20 mouse cellular contexts compared by ENCODE assay signal in genomic region chr12:12520311-12520852, GRCm38 (mm10).
DNase-seq lines count a peak whose midpoint lies in the region; ATAC-seq lines count a peak whose summit lies in the region.
"Had no signal": no experiment of that assay in that cellular context is flagged by ENCODE, and none has a peak within 500 bp of the region (broad histone marks: within the 10 kb centered on the region; RNA-seq: fewer than 3 reads in every experiment).

No protein-coding gene starts in this region.

- intact Hi-C loops in left cerebral cortex, postnatal 10 days (cut with DNase I), result no loop called here

- peak; percentile 23 for DNase-seq in lung, postnatal 36 days
- DNase-seq in lung, postnatal 10 days, result no peak
- peak; percentile 59 for DNase-seq in gonadal fat pad, adult 2 months (ENCODE audit: low read depth)
- no peak for DNase-seq in left cerebral cortex, adult 18-20 months (ENCODE audit: low spot score in 2 of 2)
- no peak for DNase-seq in left cerebral cortex, postnatal 10 days (ENCODE audit: extremely low spot score in 1 of 2, low spot score in 2 of 2)
- DNase-seq: adrenal gland, postnatal 25 days; cerebellum, adult 18-20 months; cerebellum, postnatal 10 days; gastrocnemius, postnatal 25 days; heart, adult 2 months; heart, postnatal 10 days; kidney, adult 18-20 months; kidney, postnatal 25 days; lung, embryonic 14.5 days; retina, postnatal 1 day; right cerebral cortex, postnatal 14 days had no signal

- peak; percentile 68 for ATAC-seq in common myeloid progenitor, adult 5-6 weeks (replicated peaks; ENCODE audit: low read depth, poor library complexity, severe bottlenecking)
- 0 out of 2 replicates have a peak, but pooled peaks have one; percentile 43 for ATAC-seq in monocyte, adult 5-6 weeks (replicated peaks; ENCODE audit: insufficient number of reproducible peaks, low FRiP score, low TSS enrichment, poor library complexity, severe bottlenecking)
- no peak for ATAC-seq in erythroblast, adult 5-6 weeks (replicated peaks; ENCODE audit: low FRiP score, poor library complexity, severe bottlenecking)
- ATAC-seq: forebrain, embryonic 13.5 days had no signal

Comparison
In these comparisons a context has a peak if more than half of its experiments do, and no peak if none do; other contexts are left out.
1. DNase-seq: peak in lung, postnatal 36 days (single experiment) and gonadal fat pad, adult 2 months (single experiment); none in lung, postnatal 10 days (single experiment), left cerebral cortex, adult 18-20 months (0 of 2) and left cerebral cortex, postnatal 10 days (0 of 2).